Mouse (Mus musculus) kidney, adult 2 months (tissue): ENCODE results near the gene Gpd1.

Source experiments
- CTCF ChIP-seq: fragments of 200-500 bp; conservative IDR thresholded peaks from 2 replicates; pipeline ENCODE4 v1.5.1; 2011; ENCODE audit warnings: low read depth, mild to moderate bottlenecking, control low read depth, low read length, moderate library complexity, mixed read lengths; ENCODE audit not compliant: insufficient read depth, insufficient read length
- POLR2A ChIP-seq: fragments of 200-500 bp; IDR thresholded peaks from one replicate; pipeline ENCODE4 v1.6.1; 2011; ENCODE audit warnings: low read depth, low read length, control low read depth

- no peak for TF ChIP-seq CTCF
- TF ChIP-seq POLR2A, result no peak
These were observed 1.9 kb upstream of the Gpd1 start for GRCm38 (mm10) chr15:99715361-99715865.
